Mouse (Mus musculus) CH12.LX (cell line): Measurements from ENCODE around the gene Ash1l.

Source experiments
- CTCF ChIP-seq, 2 experiments: IDR thresholded peaks in 1 of 2; conservative IDR thresholded peaks in 1 of 2; 2 replicates each; pipeline ENCODE4 v1.5.1; 2011 to 2012; ENCODE audit warnings: low read depth in 2 of 2, low read length in 2 of 2, improper control_type of control experiment in 1 of 2, inconsistent platforms in 1 of 2, mild to moderate bottlenecking in 1 of 2, moderate library complexity in 1 of 2
- E2F4 ChIP-seq: IDR thresholded peaks from 2 replicates; pipeline ENCODE4 v1.6.1; 2011; ENCODE audit warnings: low read depth, low read length, improper control_type of control experiment; ENCODE audit not compliant: insufficient replicate concordance
- EP300 ChIP-seq: IDR thresholded peaks from 2 replicates; pipeline ENCODE4 v1.6.1; 2011; ENCODE audit warnings: low read length, improper control_type of control experiment
- MYC ChIP-seq: IDR thresholded peaks from 2 replicates; pipeline ENCODE4 v1.6.1; 2011; ENCODE audit warnings: low read depth, mild to moderate bottlenecking, improper control_type of control experiment, low read length
- POLR2A ChIP-seq: IDR thresholded peaks from 2 replicates; pipeline ENCODE4 v1.6.1; 2011; ENCODE audit warnings: low read depth, mild to moderate bottlenecking, improper control_type of control experiment, low read length
- ZC3H11A ChIP-seq: IDR thresholded peaks from 2 replicates; pipeline ENCODE4 v1.6.1; 2012; ENCODE audit warnings: low read depth, mild to moderate bottlenecking, inconsistent platforms, low read length, improper control_type of control experiment

DNA sequence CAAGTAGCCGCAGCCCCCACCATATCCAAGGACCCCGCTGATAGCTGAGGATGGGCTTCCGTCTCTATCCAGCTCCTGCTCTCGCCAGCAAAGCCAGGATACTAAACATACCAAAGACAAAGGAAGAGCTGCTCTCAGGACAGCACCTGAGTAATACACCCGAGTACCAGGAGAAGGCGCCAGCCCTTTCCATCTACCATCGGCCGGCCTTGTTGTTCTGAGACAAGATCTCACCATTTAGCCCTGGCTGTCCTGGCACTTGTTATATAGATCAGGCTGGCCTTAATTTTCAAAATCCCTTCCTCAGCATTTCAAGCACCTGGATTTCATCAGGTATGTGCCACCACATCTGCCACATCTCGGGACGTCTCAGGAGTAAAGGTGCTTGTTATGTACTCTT lies 11.4 kb upstream of the Ash1l start:
- no peak for TF ChIP-seq EP300
- no peak for TF ChIP-seq MYC
- TF ChIP-seq POLR2A: no peak
- no peak for TF ChIP-seq ZC3H11A
- TF ChIP-seq E2F4: no peak
- TF ChIP-seq CTCF (conservative IDR thresholded peaks at IDR 0.05 in 1 of 2, IDR thresholded peaks at IDR 0.05 in 1 of 2; ENCODE audit: low read depth in 2 of 2, low read length in 2 of 2): 0 out of 4 replicates have a peak, but pooled peaks of 1 of the 2 experiments have one; percentile 1
